Mouse (Mus musculus): ENCODE measurements around the gene Lelp1. TPM values are rescaled to one million over a fixed set of nuclear protein-coding genes. Genes with fewer than 3 reads are reported as not detected.

The Lelp1 gene
- polyA plus RNA-seq, 1 experiment from 2014 or later: not detected

DNA sequence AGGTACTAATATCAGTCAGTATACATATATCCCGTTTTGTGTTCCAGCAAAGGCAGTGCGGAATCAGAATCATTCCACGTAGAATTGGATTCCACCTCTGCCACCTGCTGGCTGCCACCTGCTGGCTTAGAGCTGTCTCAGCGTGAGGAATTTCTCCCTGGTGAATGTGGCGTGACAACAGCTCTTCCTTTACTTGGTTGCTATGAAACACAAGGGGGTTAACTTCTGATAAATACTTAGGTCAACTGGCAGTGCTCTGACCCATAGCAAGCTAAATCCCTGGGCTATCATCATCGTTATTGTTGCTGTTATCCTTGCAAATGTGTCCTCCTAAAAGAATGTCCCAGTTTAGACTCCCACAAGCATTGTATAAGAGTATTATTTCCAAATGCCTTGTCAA lies 36.0 kb downstream of the Lelp1 start:
- 14% methylated on average over 6 of the region's 6 CpGs for WGBS
- H3K4me1 ChIP-seq (replicated peaks): no peaks in the 10 kb centered on the region
- ATAC-seq (ENCODE audit: insufficient number of reproducible peaks, insufficient read depth, low FRiP score, low TSS enrichment, low read depth): no peak
- no peaks in the 10 kb centered on the region for H3K36me3 ChIP-seq
- H3K9me3 ChIP-seq: no peaks in the 10 kb centered on the region
- no peak overlapping the region for H3K4me2 ChIP-seq
- H3K4me3 ChIP-seq (replicated peaks): no peak overlapping the region
- H3K9ac ChIP-seq (replicated peaks): no peak overlapping the region
- no peaks in the 10 kb centered on the region for H3K27me3 ChIP-seq
- no peak overlapping the region for H3K27ac ChIP-seq

Other genes starting within 250 kb of the Lelp1 start
- 0.19 TPM in 1 of 2 replicates, not detected in the other for gene Pglyrp3, start 128.2 kb downstream of the Lelp1 start, polyA plus RNA-seq (2016; fragmentation: Nextera tagmentation; extraction: Ambion mirVana)
- 3.7 and 4.7 TPM in 2 replicates for gene Lor, start 59.6 kb downstream of the Lelp1 start, polyA plus RNA-seq (2016; fragmentation: Nextera tagmentation; extraction: Ambion mirVana)
- gene Prr9, start 18.8 kb downstream of the Lelp1 start, polyA plus RNA-seq (2016; fragmentation: Nextera tagmentation; extraction: Ambion mirVana): not detected in 2 replicates
- gene Sprr2a1, start 73.1 kb upstream of the Lelp1 start, polyA plus RNA-seq (2016; fragmentation: Nextera tagmentation; extraction: Ambion mirVana): not detected in 2 replicates
- 0.90 and 1.0 TPM in 2 replicates for gene Sprr2a2, start 73.2 kb upstream of the Lelp1 start, polyA plus RNA-seq (2016; fragmentation: Nextera tagmentation; extraction: Ambion mirVana)
- gene Sprr2a3, start 142.7 kb upstream of the Lelp1 start, polyA plus RNA-seq (2016; fragmentation: Nextera tagmentation; extraction: Ambion mirVana): not detected in 2 replicates
- not detected in 2 replicates for gene Sprr2b, start 173.9 kb upstream of the Lelp1 start, polyA plus RNA-seq (2016; fragmentation: Nextera tagmentation; extraction: Ambion mirVana)
- not detected in 2 replicates for gene Sprr2d, start 196.4 kb upstream of the Lelp1 start, polyA plus RNA-seq (2016; fragmentation: Nextera tagmentation; extraction: Ambion mirVana)
- gene Sprr2e, start 209.4 kb upstream of the Lelp1 start, polyA plus RNA-seq (2016; fragmentation: Nextera tagmentation; extraction: Ambion mirVana): not detected in 2 replicates
- gene Sprr2f, start 222.4 kb upstream of the Lelp1 start, polyA plus RNA-seq (2016; fragmentation: Nextera tagmentation; extraction: Ambion mirVana): not detected in 2 replicates
- gene Sprr2h, start 242.9 kb upstream of the Lelp1 start, polyA plus RNA-seq (2016; fragmentation: Nextera tagmentation; extraction: Ambion mirVana): not detected in 2 replicates